Mouse (Mus musculus) neutrophil, adult 5-6 weeks (primary cell): ENCODE measurements around the gene Ifna13. TPM values are rescaled to one million over a fixed set of nuclear protein-coding genes. Genes with fewer than 3 reads are reported as not detected.

ENCODE experiments used
- ATAC-seq: fragments of 151-379, 151-347 bp; 2 replicates; pipeline ENCODE4 v1.8.0; 2017; ENCODE audit warnings: mild to moderate bottlenecking, moderate TSS enrichment; ENCODE audit not compliant: insufficient number of reproducible peaks, poor library complexity, low FRiP score, severe bottlenecking; ENCODE audit errors: extremely low read depth
- total RNA-seq: library from RNA; stranded (forward); fragments of 200-1000 nt; gene quantifications from 2 replicates; pipeline ENCODE4 v1.2.3, GENCODE M21; 2017

The Ifna13 gene
- total RNA-seq: not detected in 2 replicates

DNA sequence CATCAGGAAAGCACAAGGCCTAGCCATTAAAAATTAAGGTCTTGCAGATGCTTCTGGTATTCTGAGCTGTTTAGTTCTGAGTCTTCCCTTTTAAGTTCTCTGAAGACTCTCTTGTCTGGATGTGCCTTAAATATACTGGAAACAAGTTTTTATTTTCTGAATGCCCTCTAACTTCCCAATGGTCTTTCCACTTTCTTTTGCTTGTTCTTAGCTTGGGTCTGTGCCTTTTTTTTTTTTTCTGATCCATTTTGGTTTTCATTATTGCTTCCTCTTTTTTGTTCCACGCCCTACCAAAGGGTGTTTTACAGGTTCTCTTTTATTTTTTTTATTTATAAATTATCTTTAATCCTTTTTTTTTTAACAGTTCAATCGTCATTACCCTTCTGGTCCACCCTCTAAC lies at the start of gene Ifna13:
Gene Ifna13 (minus strand): TSS at position 101 of the 400 bp plus-strand sequence.
- ATAC-seq: no peak

DNA sequence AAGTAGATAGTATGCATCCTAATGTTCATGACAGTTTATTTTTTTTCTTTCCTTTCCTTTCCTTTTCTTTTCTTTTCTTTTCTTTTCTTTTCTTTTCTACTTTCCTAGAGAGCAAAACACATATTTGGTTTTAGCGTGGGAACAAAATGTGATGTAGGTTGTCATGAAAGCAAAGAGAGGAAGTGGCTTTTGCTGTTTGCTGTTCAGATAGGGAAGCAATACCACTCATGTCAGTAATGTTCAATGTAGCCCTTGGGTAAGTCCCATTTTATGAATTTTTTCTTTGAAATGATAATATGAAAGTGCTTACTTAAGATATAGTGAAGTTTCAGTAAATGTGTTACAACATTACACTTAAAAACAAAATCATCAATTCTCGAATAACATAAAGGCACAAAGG lies 49.1 kb upstream of the Ifna13 start:
- no peak for ATAC-seq

DNA sequence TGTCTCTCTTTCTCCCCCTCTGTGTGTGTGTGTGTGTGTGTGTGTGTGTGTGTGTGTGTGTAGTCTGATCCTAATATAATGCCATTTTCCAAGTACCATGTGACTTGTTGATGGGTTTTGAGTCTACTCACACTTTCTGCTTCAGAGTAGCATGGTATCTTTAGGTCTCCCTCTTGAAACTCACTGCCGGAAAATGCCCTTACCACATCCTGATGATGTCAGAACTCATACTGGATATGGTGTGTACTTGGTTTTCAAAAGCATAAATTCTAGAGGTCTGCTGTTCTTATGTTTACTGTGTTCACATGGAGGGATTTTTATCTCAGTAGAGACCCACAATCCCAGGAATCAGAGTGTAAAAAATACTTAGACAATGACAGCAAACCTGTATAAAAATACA lies 48.3 kb upstream of the Ifna13 start:
- no peak for ATAC-seq

DNA sequence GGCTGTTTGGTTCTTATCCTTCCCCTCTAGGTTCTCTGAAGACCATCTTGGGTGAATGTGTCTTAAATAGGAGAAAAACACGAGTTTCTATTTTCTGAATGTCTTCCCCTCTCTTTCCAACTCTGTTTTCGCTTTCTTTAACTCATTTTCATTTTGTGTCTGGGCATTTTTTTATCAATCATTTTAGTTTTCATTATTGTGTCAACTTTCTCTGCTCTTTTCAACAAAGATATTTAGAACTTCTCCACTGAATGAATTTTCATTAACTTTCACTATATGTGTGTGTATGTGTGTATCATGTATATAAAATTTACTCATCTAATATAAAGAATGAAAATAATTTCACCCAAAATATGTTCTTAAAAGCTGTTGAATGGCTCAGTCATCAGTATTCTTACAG lies 47.0 kb upstream of the Ifna13 start, which contains the start of gene Ifnab:
Gene Ifnab (minus strand): TSS at position 101 of the 400 bp plus-strand sequence.
- ATAC-seq: no peak

DNA sequence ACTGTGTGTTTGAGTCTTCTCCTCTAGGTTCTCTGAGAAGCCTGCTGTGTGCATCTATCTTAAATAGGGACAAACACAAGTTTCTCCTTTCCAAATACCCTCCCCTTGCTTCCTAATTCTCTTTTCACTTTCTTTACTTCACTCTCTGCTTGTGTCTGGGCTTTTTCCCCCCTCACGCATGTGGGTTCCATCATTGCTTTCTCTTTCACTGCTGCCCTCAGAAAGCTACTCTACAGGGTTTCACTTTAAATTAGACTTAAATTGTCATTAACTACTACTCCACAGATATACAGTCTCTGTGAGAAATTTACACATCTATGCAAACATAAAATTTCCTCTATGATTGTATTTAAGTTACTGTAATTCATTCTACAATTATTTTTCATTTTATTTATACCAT lies 39.6 kb upstream of the Ifna13 start, which contains the start of gene Ifna2:
Gene Ifna2 (minus strand): TSS at position 101 of the 400 bp plus-strand sequence.
- ATAC-seq: no peak

DNA sequence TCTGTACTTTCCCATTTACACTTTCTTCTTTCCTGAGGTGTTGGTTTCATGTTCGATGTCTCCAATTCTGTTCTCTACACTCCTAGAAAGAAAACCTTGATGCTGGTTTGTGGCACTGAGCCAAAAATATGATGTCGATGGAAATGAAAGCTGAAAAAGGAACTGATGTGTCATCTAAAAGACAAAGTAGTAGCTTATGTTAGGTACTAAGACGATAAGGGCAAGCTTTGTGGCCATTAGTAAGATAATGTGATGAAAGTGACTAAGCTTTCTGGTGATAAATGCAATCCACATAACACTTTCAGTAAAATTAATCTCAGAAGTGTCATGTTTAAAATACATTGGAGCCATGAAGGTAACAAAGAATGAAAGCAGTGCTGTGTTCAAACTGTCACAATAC lies 37.1 kb upstream of the Ifna13 start:
- ATAC-seq: no peak

DNA sequence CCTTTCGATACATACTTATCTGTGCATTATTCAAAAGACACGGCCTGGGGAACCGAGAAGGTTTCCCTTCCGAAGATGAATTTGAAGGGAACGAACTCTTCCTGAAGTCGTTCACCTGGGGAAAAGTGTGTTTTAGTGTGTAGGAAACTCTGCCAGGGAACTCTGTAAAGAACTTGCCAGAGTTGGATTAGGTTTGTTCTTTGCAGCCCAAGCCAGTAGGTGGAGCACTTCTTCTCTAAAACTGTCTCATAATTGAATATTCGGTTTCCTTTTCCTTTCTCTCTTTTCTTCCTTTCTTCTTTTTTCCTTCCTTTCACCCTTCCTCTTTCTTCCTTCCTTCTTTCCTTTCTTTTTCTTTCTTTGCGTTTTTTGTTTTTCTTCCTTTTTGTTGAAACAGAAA lies 36.1 kb upstream of the Ifna13 start:
- ATAC-seq: no peak

DNA sequence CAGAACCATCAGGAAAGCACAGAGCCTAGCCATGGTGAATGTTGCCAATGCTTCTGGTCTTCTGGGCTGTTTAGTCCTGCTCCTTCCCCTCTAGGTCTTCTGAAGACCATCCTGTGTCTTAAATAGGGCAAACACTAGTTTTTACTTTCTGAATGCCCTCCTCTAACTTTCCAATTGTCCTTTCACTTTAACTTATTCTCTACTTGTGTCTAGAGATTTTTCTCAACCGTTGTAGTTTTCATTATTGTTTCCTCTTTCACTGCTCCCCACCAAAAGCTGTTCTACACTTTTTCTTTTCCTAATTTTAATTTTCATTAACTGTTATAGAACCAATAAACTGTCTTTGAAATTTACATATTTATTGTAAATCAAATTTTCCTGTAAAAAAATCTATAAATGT lies 32.6 kb upstream of the Ifna13 start, which contains the start of gene Ifna16:
Gene Ifna16 (minus strand): TSS at position 101 of the 400 bp plus-strand sequence.
- no peak for ATAC-seq

DNA sequence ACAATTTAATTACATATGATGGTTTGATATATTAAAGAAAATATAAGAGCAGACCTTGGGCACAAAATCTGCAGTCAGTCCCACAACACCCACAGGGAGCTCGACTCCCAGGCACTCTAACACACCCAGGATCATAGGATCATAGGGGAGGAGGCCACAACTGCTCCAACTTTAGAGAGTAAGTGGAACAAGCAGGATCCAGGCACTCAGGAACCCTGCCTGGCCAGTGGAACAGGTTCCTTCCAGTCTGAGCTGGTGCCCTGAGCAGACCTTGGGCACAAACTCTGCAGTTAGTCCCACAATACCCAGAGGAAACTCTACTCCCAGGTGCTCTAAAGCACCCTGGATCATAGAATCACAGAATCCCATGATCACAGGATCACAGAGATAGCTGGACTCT lies 11.2 kb upstream of the Ifna13 start:
- no peak for ATAC-seq

DNA sequence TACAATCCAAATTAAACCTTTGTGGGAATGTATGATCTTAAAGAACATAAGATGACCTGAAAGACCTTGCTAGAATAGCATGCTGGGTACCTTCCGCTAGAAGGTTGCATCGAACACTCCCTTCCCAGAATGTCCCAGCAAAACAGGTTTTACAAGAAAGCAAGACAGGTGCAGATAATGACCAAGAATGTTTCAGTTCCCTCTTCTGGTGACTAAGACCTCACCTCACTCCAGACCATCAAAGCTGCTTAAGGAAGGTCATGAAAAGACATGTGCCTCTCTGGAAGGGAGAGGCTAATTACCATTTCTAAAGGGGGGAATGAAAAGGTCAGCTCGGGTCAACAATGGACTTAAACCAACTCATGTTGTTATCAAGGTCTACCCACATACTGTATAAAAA lies 9.4 kb upstream of the Ifna13 start:
- no peak for ATAC-seq

DNA sequence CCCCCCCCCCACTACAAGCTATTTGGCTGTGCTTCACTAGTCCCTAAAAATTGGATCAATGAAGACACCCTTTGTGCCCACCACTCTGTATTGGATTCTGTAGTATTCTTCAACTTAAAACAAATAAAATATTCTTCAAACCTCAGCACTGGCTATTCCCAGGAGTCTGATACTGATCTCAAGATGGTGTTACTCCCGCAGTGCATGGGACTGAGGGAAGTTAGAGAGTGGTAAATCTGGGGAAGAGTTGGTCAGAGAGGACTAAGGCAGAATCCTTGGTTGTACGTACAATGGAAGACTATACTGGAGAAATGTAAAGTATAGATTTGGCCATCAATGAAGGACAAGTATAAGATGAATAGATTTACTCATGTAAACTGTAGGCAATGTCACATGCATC lies 1.7 kb downstream of the Ifna13 start:
- no peak for ATAC-seq

DNA sequence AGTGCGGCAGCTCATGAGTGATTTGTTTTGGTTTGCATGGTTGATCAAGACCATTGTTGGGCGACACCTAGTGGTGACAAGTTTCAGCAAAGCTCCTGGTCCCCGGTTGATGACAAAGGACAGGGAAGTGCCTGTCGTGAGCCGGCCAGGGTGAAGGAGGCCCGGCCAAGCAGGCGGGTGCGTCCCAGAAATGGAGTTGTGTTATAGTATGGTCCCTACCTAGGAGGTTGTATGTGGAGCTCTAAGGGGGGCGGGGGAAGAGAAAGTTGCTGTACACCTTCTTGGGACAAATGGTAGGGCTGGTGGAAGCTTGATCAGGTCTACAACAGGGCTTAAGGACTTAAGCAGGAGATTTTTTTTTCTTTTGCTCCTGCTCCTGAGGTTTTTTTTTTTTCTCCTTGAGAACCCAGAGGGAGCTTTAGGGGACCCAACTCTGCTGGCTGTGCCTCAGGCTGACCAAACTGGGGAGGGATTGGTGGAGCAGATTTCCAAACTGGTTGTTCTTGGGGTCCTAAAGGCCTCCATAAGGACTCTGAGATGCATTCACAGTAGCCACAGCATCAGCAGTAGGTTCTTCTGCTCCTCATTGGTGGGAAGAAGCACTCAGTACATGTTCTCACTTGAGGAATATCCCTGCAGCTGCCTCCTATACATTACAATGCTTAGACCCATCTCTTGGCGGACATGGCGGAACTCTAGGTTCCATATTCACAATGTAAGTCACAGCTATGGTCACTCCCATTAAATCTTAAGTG lies 3.0 kb downstream of the Ifna13 start:
- ATAC-seq: peak; percentile 100

DNA sequence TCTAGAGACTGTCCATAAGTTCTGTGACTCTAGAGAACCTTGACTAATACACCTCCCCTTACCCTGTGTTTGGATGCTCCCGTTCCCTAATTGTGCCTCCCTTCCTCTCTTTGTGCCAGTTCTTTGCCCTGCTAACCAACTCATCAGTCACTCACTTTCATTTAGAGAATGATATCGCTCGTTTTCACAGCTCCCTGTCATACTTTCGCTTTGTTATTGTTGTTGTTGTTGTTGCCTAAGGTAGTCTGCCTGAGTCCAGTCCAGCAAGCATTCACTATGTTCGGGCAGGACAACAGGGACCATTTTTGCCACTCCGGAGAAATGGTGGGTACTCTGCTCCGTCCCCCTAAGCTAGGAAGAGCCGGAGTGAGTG lies 3.6 kb downstream of the Ifna13 start:
- no peak for ATAC-seq

DNA sequence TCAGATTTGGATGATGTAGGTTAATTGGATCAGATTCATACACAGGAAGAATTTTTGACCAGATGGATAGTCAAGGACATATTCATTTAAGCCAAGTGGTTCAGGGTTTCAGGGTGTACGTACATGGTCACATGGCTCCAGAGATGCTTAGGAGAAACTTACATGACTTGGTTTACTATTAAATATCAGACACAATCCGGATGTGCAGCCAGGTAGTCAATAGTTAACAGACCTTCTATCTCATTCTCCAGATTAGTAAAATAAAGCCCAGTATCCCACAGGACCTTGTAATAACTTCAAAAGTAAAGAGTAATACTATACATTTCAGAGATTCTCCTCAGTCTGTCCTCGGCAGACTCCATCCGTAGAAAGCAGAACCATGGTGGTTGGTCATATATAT lies 9.9 kb downstream of the Ifna13 start, which contains the start of gene C87499:
Gene C87499 (minus strand): TSS at position 101 of the 400 bp plus-strand sequence.
- ATAC-seq: no peak

DNA sequence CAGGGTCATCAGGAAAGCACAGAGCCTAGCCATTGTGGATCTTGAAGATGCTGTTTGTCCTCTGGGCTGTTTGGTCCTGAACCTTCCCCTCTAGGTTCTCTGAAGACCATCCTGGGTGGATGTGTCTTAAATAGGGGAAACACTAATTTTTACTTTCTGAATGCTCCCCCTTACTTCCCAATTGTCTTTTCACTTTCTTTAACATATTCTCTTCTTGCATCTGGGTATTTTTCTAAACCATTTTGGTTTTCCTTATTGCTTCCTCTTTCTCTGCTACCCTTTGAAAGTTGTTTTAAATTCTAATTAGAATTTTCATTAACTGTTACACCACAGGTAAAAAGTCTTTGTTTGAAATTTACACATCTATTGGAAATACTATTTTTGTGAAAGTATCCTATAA lies 41.0 kb downstream of the Ifna13 start, which contains the start of gene Ifna12:
Gene Ifna12 (minus strand): TSS at position 101 of the 400 bp plus-strand sequence.
- ATAC-seq: no peak

Other genes with a start within 250 kb of the Ifna13 start
- 68.3 and 71.2 TPM in 2 replicates for gene Hacd4, start 205.5 kb downstream of the Ifna13 start, total RNA-seq
- not detected in 2 replicates for gene Ifnb1, start 121.7 kb downstream of the Ifna13 start, total RNA-seq
- gene Ifna15, start 86.2 kb downstream of the Ifna13 start, total RNA-seq: not detected in 2 replicates
- not detected in 2 replicates for gene Ifna14, start 72.7 kb downstream of the Ifna13 start, total RNA-seq
- not detected in 2 replicates for gene Ifna9, start 52.1 kb downstream of the Ifna13 start, total RNA-seq
- gene Ifna12, start 41.1 kb downstream of the Ifna13 start, total RNA-seq: not detected in 2 replicates
- gene C87499, start 10.0 kb downstream of the Ifna13 start, total RNA-seq: not detected in 2 replicates
- gene Ifna16, start 32.5 kb upstream of the Ifna13 start, total RNA-seq: not detected in 2 replicates
- gene Ifna2, start 39.5 kb upstream of the Ifna13 start, total RNA-seq: not detected in 2 replicates
- gene Ifnab, start 46.9 kb upstream of the Ifna13 start, total RNA-seq: not detected in 2 replicates
- 0.93 TPM in 1 of 2 replicates, not detected in the other for gene Gm26566, start 77.3 kb upstream of the Ifna13 start, total RNA-seq
- 45.5 and 48.4 TPM in 2 replicates for gene Klhl9, start 78.0 kb upstream of the Ifna13 start, total RNA-seq
- gene Gm13271, start 110.4 kb upstream of the Ifna13 start, total RNA-seq: not detected in 2 replicates
- 0.35 TPM in 1 of 2 replicates, not detected in the other for gene Gm13283, start 115.7 kb upstream of the Ifna13 start, total RNA-seq
- gene Gm13290, start 129.4 kb upstream of the Ifna13 start, total RNA-seq: not detected in 2 replicates
- not detected in 2 replicates for gene Gm13289, start 132.5 kb upstream of the Ifna13 start, total RNA-seq
- not detected in 2 replicates for gene Gm13272, start 135.4 kb upstream of the Ifna13 start, total RNA-seq
- gene Ifnz, start 137.7 kb upstream of the Ifna13 start, total RNA-seq: not detected in 2 replicates
- not detected in 2 replicates for gene Gm13276, start 141.2 kb upstream of the Ifna13 start, total RNA-seq
- gene Gm13277, start 144.2 kb upstream of the Ifna13 start, total RNA-seq: not detected in 2 replicates
- not detected in 2 replicates for gene Gm13278, start 147.1 kb upstream of the Ifna13 start, total RNA-seq
- gene Gm13275, start 150.0 kb upstream of the Ifna13 start, total RNA-seq: not detected in 2 replicates
- not detected in 2 replicates for gene Gm13279, start 152.9 kb upstream of the Ifna13 start, total RNA-seq
- gene Gm13285, start 155.2 kb upstream of the Ifna13 start, total RNA-seq: not detected in 2 replicates
- not detected in 2 replicates for gene Gm13287, start 158.8 kb upstream of the Ifna13 start, total RNA-seq
- not detected in 2 replicates for gene Gm13288, start 161.1 kb upstream of the Ifna13 start, total RNA-seq
- gene Ifna7, start 171.8 kb upstream of the Ifna13 start, total RNA-seq: not detected in 2 replicates
- not detected in 2 replicates for gene Ifna11, start 175.5 kb upstream of the Ifna13 start, total RNA-seq
- not detected in 2 replicates for gene Ifna6, start 183.0 kb upstream of the Ifna13 start, total RNA-seq
- not detected in 2 replicates for gene Ifna5, start 191.1 kb upstream of the Ifna13 start, total RNA-seq
- not detected in 2 replicates for gene Ifna4, start 197.4 kb upstream of the Ifna13 start, total RNA-seq
- gene Ifna1, start 205.6 kb upstream of the Ifna13 start, total RNA-seq: not detected in 2 replicates
- gene Ifne, start 235.7 kb upstream of the Ifna13 start, total RNA-seq: not detected in 2 replicates